Mouse (Mus musculus) layer of hippocampus, postnatal 36 days (tissue): Measurements from ENCODE around the gene Olfr1512. TPM values are rescaled to one million over a fixed set of nuclear protein-coding genes. Genes with fewer than 3 reads are reported as not detected.
"Not testable (repeated sequence)": the region's sequence is repeated elsewhere in the genome, so short reads cannot be mapped to it uniquely, and the experiment has no call there.

Experiments used
- DNase-seq, 2 experiments: peaks; one replicate each; pipeline ENCODE4 v3.0.0; 2022
- total RNA-seq, 2 experiments: library from RNA; stranded (reverse); gene quantifications; 2 replicates each; pipeline ENCODE4 v1.2.3; 2021

The Olfr1512 gene
- not detected for total RNA-seq

GRCm38 (mm10) chr14:52379068-52379467 lies at the start of gene Olfr1512:
Gene Olfr1512, minus strand, starts transcription at chr14:52379168.
- DNase-seq = no peak

GRCm38 (mm10) chr14:52427686-52428085 lies 48.7 kb upstream of the Olfr1512 start:
- DNase-seq = no peak

- no peak for DNase-seq
Observed at GRCm38 (mm10) chr14:52414273-52414672, 35.3 kb upstream of the Olfr1512 start, which contains the start of gene Olfr1510. Gene Olfr1510, minus strand, starts transcription at chr14:52414373.

DNA sequence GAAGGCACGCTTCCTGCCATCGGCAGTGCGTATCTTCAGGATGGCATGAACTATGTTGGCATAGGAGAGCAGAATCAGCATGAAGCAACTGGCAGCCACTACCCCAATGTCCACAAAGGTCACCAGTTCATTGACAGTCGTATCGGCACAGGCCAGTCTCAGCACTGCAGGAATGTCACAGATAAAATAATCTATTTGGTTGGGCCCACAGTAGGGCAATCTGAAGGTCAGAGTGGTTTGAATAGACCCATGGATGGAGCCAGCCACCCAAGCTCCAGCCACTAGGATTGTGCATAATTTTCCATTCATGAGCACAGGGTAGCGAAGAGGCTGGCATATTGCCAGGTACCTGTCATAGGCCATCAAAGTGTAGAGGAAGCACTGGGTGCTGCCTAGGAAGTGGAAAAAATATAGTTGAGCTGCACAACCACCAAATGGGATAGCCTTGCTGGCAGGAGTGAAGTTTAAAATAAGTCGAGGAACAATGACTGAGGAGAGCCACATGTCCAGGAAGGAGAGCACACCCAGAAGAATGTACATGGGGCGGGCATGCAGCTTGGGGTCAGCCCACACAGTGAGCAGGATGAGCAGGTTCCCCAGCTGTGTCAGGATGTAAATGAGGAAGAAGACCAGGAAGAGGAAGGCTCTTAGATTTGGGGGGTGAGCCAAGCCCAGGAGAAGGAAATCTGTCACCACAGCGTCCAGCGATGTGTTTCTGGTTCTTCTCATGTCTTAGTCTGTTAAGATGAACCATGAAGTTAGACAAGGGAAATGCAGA lies 31.4 kb upstream of the Olfr1512 start:
- DNase-seq = not testable (repeated sequence)

DNA sequence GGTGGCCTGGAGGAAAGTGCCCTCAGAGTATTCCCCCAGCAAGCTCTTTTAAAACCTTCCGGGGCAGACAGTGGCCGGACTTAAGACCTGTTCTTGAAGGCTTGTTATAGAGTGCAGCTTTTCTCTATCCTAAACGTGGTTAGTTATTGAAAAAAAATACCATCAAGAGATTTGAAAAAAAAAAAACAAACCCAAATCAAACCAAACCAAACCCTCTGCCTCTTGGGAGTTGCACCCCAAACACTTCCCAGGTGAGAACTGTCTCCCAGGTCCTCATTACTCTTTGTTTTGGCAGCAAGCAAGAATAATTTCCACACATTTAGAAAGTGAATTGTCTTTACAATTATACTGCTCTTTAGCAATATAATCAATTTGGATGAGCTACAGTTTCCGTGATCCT lies 18.3 kb upstream of the Olfr1512 start, which contains the start of gene Olfr1511:
TSS of gene Olfr1511 (minus strand) at position 101 of the 400 bp plus-strand sequence.
- no peak for DNase-seq

GRCm38 (mm10) chr14:52390084-52390848 lies 11.3 kb upstream of the Olfr1512 start:
- not testable (repeated sequence) for DNase-seq

GRCm38 (mm10) chr14:52368741-52369140 lies 10.2 kb downstream of the Olfr1512 start:
- no peak for DNase-seq

DNA sequence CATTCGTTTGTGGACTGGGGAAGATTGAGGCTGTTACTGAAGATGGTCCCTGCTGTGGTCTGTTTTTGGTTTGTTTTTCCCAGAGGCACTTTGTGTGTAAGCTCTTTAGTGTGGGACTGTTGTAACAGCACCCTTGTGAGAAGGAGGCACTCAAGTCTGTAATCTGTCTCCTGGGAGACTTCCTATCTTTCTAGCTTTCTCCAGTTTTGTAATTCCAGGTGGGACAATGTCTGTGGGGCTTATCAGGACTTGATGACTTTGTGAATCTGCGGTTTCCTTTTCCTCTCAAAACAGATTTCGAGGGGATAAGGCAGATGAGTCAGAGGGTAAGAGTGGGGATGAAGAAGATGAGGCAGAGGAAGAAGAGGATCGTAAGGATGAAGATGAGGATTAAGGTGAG lies 22.7 kb downstream of the Olfr1512 start, which contains the start of gene Olfr1513:
TSS of gene Olfr1513 (minus strand) at position 101 of the 400 bp plus-strand sequence.
- DNase-seq = no peak

DNA sequence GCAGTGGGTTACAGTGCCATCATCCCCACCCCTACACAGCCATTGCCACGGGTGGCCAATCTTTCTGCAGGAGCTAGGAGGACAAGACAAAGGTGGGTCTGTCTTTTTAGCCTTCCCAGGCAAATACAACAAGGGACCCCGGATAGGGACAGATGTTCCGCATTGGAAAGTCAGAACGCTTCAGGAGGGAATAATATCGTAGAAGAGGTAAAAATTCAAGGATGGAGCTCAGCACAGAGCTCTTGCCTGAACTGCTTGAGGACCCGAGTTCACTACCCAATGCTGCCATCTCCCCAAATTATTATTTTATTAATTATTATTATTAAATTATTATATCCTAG lies 39.5 kb downstream of the Olfr1512 start:
- DNase-seq = no peak

DNA sequence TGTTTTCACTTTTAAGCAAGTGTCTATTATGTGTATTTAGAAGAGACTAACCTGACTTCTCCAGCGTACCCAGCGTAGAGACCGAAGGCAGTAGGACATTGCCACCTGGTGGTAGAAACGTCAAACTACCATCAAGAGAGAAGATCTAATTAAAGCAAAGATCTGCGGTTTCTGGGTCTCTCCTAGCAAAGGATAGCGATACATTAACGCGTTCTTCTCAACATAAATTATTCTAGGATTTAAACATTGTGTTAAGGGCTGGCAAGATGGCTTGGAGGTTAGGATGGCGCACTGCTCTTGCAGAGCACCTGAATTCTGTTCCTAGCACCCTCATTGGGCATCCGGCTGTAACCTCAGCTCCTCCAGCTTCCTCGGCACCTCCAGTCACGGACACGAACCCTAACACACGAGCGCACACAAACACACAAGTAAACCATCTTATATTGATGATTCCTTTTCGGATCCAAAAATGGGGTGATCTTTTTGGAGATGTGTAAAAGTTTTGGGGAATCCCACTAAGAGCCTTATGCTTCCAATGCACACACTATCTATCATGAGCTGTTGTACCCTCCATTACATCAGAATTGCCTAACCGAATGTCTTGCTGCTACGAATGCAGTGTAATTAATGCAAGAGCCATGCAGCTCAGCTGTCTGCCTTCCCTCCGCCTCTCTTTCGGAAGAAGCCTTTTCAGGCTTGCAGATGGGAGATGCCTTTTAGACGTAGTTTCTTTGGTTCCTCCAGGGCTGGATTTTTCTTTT lies 40.0 kb downstream of the Olfr1512 start:
- DNase-seq = peak; percentile 37 to 59

DNA sequence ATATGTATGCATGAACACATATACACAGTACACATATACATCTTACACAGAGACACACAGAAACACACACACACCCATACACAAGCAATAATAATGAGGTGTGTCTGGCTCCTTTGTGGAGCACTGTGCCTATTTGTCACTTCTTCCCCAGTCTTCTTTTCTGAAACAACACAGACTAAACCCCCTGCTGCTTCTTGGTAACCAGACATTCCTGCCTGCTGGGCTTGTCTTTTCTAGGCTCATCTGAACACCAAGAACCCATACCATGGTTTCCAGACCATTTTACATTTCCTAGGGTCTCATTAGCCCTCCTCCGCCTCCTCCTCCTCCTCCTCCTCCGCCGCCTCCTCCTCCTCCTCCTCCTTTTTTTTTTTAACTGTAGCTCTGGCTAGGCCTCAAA lies 46.8 kb downstream of the Olfr1512 start:
- DNase-seq = no peak

DNA sequence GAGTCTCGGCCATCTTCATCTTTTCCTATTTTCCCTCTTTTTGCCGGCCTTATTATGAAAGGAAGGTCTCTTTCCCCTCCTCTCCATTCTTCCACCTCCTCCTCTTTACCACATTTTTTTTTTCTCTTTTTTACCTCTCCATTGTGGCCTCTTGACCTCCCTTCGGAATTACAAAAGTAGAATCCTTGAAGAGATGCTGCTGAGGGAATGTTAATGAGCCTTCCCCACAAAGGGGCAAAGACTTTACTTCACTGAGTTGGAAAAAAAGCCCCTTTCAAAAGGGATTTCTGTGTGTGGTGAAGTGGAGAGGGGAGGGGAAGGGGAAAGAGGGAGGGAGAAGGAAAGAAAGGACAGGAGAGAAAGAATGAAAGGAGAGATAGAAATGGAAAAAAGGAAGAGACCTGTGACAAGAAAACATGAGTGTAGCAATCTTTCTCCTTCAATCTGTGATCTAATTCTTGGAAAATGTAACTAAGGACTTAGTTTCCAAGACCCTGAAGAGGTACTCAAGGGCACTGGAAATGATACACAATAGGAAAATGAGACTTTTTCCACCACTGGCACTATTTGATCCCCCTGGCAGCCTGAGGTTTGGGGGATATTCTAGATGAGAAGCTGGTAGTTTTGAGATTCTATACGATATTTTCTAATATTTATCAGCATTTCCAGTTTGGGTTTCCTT lies 47.8 kb downstream of the Olfr1512 start:
- DNase-seq = no peak

- no peak for DNase-seq
Observed at GRCm38 (mm10) chr14:52327910-52328812, 50.8 kb downstream of the Olfr1512 start, which contains the start of gene Sall2. Gene Sall2, minus strand, starts transcription at chr14:52328762.

- no peak for DNase-seq
Observed at GRCm38 (mm10) chr14:52327375-52327901, 51.5 kb downstream of the Olfr1512 start.

DNA sequence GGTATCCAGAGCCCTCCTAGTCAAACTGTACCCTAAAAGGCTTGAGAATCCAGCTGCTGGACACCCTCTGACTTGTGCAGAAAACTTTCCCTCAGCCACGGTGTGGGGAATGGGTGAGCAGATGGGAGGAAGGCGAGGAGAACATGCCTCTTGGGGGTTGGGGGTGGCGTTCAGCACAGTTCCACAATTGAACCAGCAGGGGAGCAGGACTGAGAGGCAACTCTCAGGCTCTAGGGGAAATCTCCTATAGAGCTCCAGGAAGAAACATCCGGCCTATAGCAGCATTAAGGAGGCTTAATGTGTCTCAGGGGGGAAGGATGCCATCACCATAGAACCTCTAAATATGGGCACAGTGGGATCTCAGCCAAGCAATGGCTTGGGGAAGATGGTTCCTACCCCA lies 53.1 kb downstream of the Olfr1512 start:
- no peak for DNase-seq

Other genes with a start within 250 kb of the Olfr1512 start
- 10 to 100 TPM; 52.2 to 53.9 TPM for gene Supt16, start 181.8 kb downstream of the Olfr1512 start, total RNA-seq
- gene Chd8, start 121.4 kb downstream of the Olfr1512 start, total RNA-seq = 100 to 1,000 TPM; 123 to 143 TPM
- 10 to 100 TPM; 58.3 to 63.0 TPM for gene Tox4, start 100.0 kb downstream of the Olfr1512 start, total RNA-seq
- 10 to 100 TPM; 35.7 to 37.1 TPM for gene Rab2b, start 99.6 kb downstream of the Olfr1512 start, total RNA-seq
- 10 to 100 TPM; 49.8 to 54.0 TPM for gene Mettl3, start 74.0 kb downstream of the Olfr1512 start, total RNA-seq
- gene Sall2, start 50.4 kb downstream of the Olfr1512 start, total RNA-seq = 10 to 100 TPM; 43.1 TPM
- gene Olfr1513, start 22.8 kb downstream of the Olfr1512 start, total RNA-seq = not detected
- gene Olfr1511, start 18.2 kb upstream of the Olfr1512 start, total RNA-seq = not detected
- gene Olfr1510, start 35.2 kb upstream of the Olfr1512 start, total RNA-seq = not detected
- gene Olfr1509, start 63.8 kb upstream of the Olfr1512 start, total RNA-seq = not detected
- not detected for gene Olfr1508, start 88.3 kb upstream of the Olfr1512 start, total RNA-seq
- not detected for gene Olfr1507, start 116.6 kb upstream of the Olfr1512 start, total RNA-seq